8 mouse cellular contexts compared by ENCODE assay signal in genomic region chr1:25510321-25511055, GRCm38 (mm10).
DNase-seq lines count a peak whose midpoint lies in the region; ATAC-seq and TF ChIP-seq lines count a peak whose summit lies in the region.

No protein-coding gene starts in this region.

- ATAC-seq in limb, embryonic 11.5 days (ENCODE audit: insufficient number of reproducible peaks, low FRiP score, low TSS enrichment, low read depth), result no peak
- ATAC-seq in limb, embryonic 14.5 days (ENCODE audit: low FRiP score, low read depth), result no peak

- DNase-seq in limb, embryonic 11.5 days (ENCODE audit: low spot score), result peak; percentile 26
- DNase-seq in limb, embryonic 10.5 days (ENCODE audit: low spot score), result no peak
- peak; percentile 25 for DNase-seq in adipocyte (ENCODE audit: low spot score)
- DNase-seq in embryonic facial prominence, embryonic 10.5 days (ENCODE audit: low spot score), result peak; percentile 19
- DNase-seq in limb, embryonic 14.5 days (ENCODE audit: low spot score), result peak; percentile 17
- DNase-seq in spleen, postnatal 36 days (ENCODE audit: low spot score in 2 of 2), result no peak
- no peak for DNase-seq in layer of hippocampus, adult 9-11 months
- no peak for DNase-seq in left cerebral cortex, postnatal 14 days (ENCODE audit: low spot score in 2 of 2)

- H3K4me2 ChIP-seq in limb, embryonic 11.5 days (ENCODE audit: low read depth, severe bottlenecking), result no peak overlapping the region
- H3K4me2 ChIP-seq in limb, embryonic 14.5 days (replicated peaks; ENCODE audit: low read depth, low read length, severe bottlenecking), result no peak overlapping the region

- no peaks in the 10 kb centered on the region for H3K4me1 ChIP-seq in limb, embryonic 11.5 days (ENCODE audit: control insufficient read depth, insufficient read depth, low read length)
- H3K4me1 ChIP-seq in limb, embryonic 10.5 days, result no peaks in the 10 kb centered on the region
- no peaks in the 10 kb centered on the region for H3K4me1 ChIP-seq in embryonic facial prominence, embryonic 10.5 days
- no peaks in the 10 kb centered on the region for H3K4me1 ChIP-seq in limb, embryonic 14.5 days (ENCODE audit: control insufficient read depth, insufficient read depth, low read length)

- no peak for TF ChIP-seq POLR2A in limb, embryonic 14.5 days (IDR thresholded peaks at IDR 0.05; ENCODE audit: borderline replicate concordance, extremely low read depth, insufficient read depth, insufficient read length)

- H3K9ac ChIP-seq in limb, embryonic 11.5 days (ENCODE audit: low read length), result no peak overlapping the region
- no peak overlapping the region for H3K9ac ChIP-seq in limb, embryonic 14.5 days (ENCODE audit: low read depth, low read length, severe bottlenecking)

- H3K9me3 ChIP-seq in limb, embryonic 11.5 days (ENCODE audit: control insufficient read depth, low read length), result no peaks in the 10 kb centered on the region
- H3K9me3 ChIP-seq in limb, embryonic 10.5 days (replicated peaks), result no peaks in the 10 kb centered on the region
- H3K9me3 ChIP-seq in embryonic facial prominence, embryonic 10.5 days, result no peaks in the 10 kb centered on the region
- H3K9me3 ChIP-seq in limb, embryonic 14.5 days (ENCODE audit: control insufficient read depth, low read length), result no peaks in the 10 kb centered on the region

- H3K27me3 ChIP-seq in limb, embryonic 11.5 days (ENCODE audit: control insufficient read depth, insufficient read depth, low read length), result no peaks in the 10 kb centered on the region
- no peaks in the 10 kb centered on the region for H3K27me3 ChIP-seq in limb, embryonic 10.5 days (ENCODE audit: low read depth, poor library complexity, severe bottlenecking)
- H3K27me3 ChIP-seq in embryonic facial prominence, embryonic 10.5 days (replicated peaks; ENCODE audit: low read depth, poor library complexity, severe bottlenecking), result no peaks in the 10 kb centered on the region
- H3K27me3 ChIP-seq in limb, embryonic 14.5 days (ENCODE audit: control insufficient read depth, insufficient read depth, low read length), result no peaks in the 10 kb centered on the region

- H3K36me3 ChIP-seq in limb, embryonic 11.5 days (ENCODE audit: control insufficient read depth, insufficient read depth, low read length), result no peaks in the 10 kb centered on the region
- no peaks in the 10 kb centered on the region for H3K36me3 ChIP-seq in limb, embryonic 10.5 days
- H3K36me3 ChIP-seq in embryonic facial prominence, embryonic 10.5 days (replicated peaks), result no peaks in the 10 kb centered on the region
- no peaks in the 10 kb centered on the region for H3K36me3 ChIP-seq in limb, embryonic 14.5 days (ENCODE audit: control insufficient read depth, insufficient read depth, low read length)

- no peak overlapping the region for H3K4me3 ChIP-seq in limb, embryonic 11.5 days (ENCODE audit: low read depth, low read length)
- no peak overlapping the region for H3K4me3 ChIP-seq in limb, embryonic 10.5 days
- no peak overlapping the region for H3K4me3 ChIP-seq in embryonic facial prominence, embryonic 10.5 days
- H3K4me3 ChIP-seq in limb, embryonic 14.5 days (replicated peaks; ENCODE audit: low read length), result no peak overlapping the region

- intact Hi-C loops in left cerebral cortex, postnatal 14 days (cut with DNase I), result loop anchor here (5.0 to 10.0 kb wide), 2 partner anchors 104 to 317 kb away; partner anchors contain the start of gene Adgrb3

- 60% methylated on average over 10 of the region's 10 CpGs for WGBS in limb, embryonic 11.5 days
- 64% methylated on average over 10 of the region's 10 CpGs for WGBS in limb, embryonic 10.5 days
- WGBS in embryonic facial prominence, embryonic 10.5 days, result 61% methylated on average over 10 of the region's 10 CpGs
- 62% methylated on average over 10 of the region's 10 CpGs for WGBS in limb, embryonic 14.5 days

- H3K27ac ChIP-seq in limb, embryonic 11.5 days (replicated peaks; ENCODE audit: low read depth, low read length), result no peak overlapping the region
- H3K27ac ChIP-seq in limb, embryonic 10.5 days, result no peak overlapping the region
- no peak overlapping the region for H3K27ac ChIP-seq in embryonic facial prominence, embryonic 10.5 days (replicated peaks)
- no peak overlapping the region for H3K27ac ChIP-seq in limb, embryonic 14.5 days (replicated peaks; ENCODE audit: low read depth, low read length)

Comparison
In these comparisons a context has a peak if more than half of its experiments do, and no peak if none do; other contexts are left out.
1. DNase-seq: peak in limb, embryonic 11.5 days (single experiment), adipocyte (single experiment), embryonic facial prominence, embryonic 10.5 days (single experiment) and limb, embryonic 14.5 days (single experiment); none in limb, embryonic 10.5 days (single experiment), spleen, postnatal 36 days (0 of 2), layer of hippocampus, adult 9-11 months (single experiment) and left cerebral cortex, postnatal 14 days (0 of 2).